Comparison of ENCODE assay signal across 10 mouse cellular contexts in genomic region chr9:107935790-107936214, GRCm38 (mm10). TPM values are rescaled to one million over a fixed set of nuclear protein-coding genes. Genes with fewer than 3 reads are reported as not detected.
DNase-seq lines count a peak whose midpoint lies in the region; ATAC-seq and TF ChIP-seq lines count a peak whose summit lies in the region.
"Had no signal": no experiment of that assay in that cellular context is flagged by ENCODE, and none has a peak within 500 bp of the region (broad histone marks: within the 10 kb centered on the region; RNA-seq: fewer than 3 reads in every experiment).

No protein-coding gene starts in this region.

- peak overlapping the region; percentile 66 for H3K4me2 ChIP-seq in lung, postnatal 0 days (replicated peaks; ENCODE audit: low read depth, low read length)
- peak overlapping the region; percentile 77 for H3K4me2 ChIP-seq in heart, postnatal 0 days (ENCODE audit: low read depth, low read length)
- peak overlapping the region; percentile 95 for H3K4me2 ChIP-seq in limb, embryonic 11.5 days (ENCODE audit: low read depth, severe bottlenecking)
- H3K4me2 ChIP-seq in neural tube, embryonic 12.5 days (replicated peaks) = peak overlapping the region; percentile 94

- TF ChIP-seq EP300 in lung, postnatal 0 days (IDR thresholded peaks at IDR 0.05) = no peak
- TF ChIP-seq EP300 in heart, postnatal 0 days (IDR thresholded peaks at IDR 0.05; ENCODE audit: low read depth) = no peak

- H3K27me3 ChIP-seq in lung, postnatal 0 days (replicated peaks; ENCODE audit: insufficient read depth, low read length) = peaks cover 6% of the 10 kb centered on the region; the same call in 1 of the 2 replicates
- peaks cover 43% of the 10 kb centered on the region for H3K27me3 ChIP-seq in heart, postnatal 0 days (ENCODE audit: control insufficient read depth, insufficient read depth, low read length)
- 0 out of 2 replicates have a peak, but pooled peaks cover 2% of the 10 kb centered on the region for H3K27me3 ChIP-seq in limb, embryonic 11.5 days (ENCODE audit: control insufficient read depth, insufficient read depth, low read length)
- H3K27me3 ChIP-seq in neural tube, embryonic 12.5 days (replicated peaks) = peaks cover 5% of the 10 kb centered on the region; the same call in 1 of the 2 replicates

- 1% methylated on average over 33 of the region's 41 CpGs for WGBS in lung, postnatal 0 days
- WGBS in heart, postnatal 0 days = 2% methylated on average over 33 of the region's 41 CpGs
- WGBS in limb, embryonic 11.5 days = under 1% methylated on average over 41 of the region's 41 CpGs
- under 1% methylated on average over 41 of the region's 41 CpGs for WGBS in neural tube, embryonic 12.5 days

- peak; percentile 15 to 28 for DNase-seq in cerebellum, adult 18-20 months
- DNase-seq in cerebellum, adult 9-10 months = no peak
- no peak for DNase-seq in lung, postnatal 0 days (ENCODE audit: low spot score)
- DNase-seq in lung, postnatal 10 days = no peak
- no peak for DNase-seq in heart, postnatal 0 days (ENCODE audit: low spot score)
- peak; percentile 74 for DNase-seq in limb, embryonic 11.5 days (ENCODE audit: low spot score)
- no peak for DNase-seq in ovary, postnatal 14 days (ENCODE audit: low spot score)

- H3K36me3 ChIP-seq in lung, postnatal 0 days (ENCODE audit: insufficient read depth, low read length) = no peaks in the 10 kb centered on the region
- no peaks in the 10 kb centered on the region for H3K36me3 ChIP-seq in heart, postnatal 0 days (replicated peaks; ENCODE audit: control insufficient read depth, insufficient read depth, low read length)
- no peaks in the 10 kb centered on the region for H3K36me3 ChIP-seq in limb, embryonic 11.5 days (ENCODE audit: control insufficient read depth, insufficient read depth, low read length)
- no peaks in the 10 kb centered on the region for H3K36me3 ChIP-seq in neural tube, embryonic 12.5 days

- H3K9ac ChIP-seq in lung, postnatal 0 days (replicated peaks; ENCODE audit: low read depth) = peak overlapping the region; percentile 16; the same call in 1 of the 2 replicates
- peak overlapping the region; percentile 40; the same call in 1 of the 2 replicates for H3K9ac ChIP-seq in heart, postnatal 0 days (replicated peaks; ENCODE audit: low read depth, low read length)
- H3K9ac ChIP-seq in limb, embryonic 11.5 days (ENCODE audit: low read length) = peak overlapping the region; percentile 61
- peak overlapping the region; percentile 60 for H3K9ac ChIP-seq in neural tube, embryonic 12.5 days

- no peaks in the 10 kb centered on the region for H3K9me3 ChIP-seq in lung, postnatal 0 days (ENCODE audit: low read length)
- H3K9me3 ChIP-seq in heart, postnatal 0 days (replicated peaks; ENCODE audit: control insufficient read depth, low read length) = no peaks in the 10 kb centered on the region
- no peaks in the 10 kb centered on the region for H3K9me3 ChIP-seq in limb, embryonic 11.5 days (ENCODE audit: control insufficient read depth, low read length)
- H3K9me3 ChIP-seq in neural tube, embryonic 12.5 days = no peaks in the 10 kb centered on the region

- no peak for ATAC-seq in lung, postnatal 0 days
- peak; percentile 34; the same call in 1 of the 2 replicates for ATAC-seq in heart, postnatal 0 days (ENCODE audit: insufficient read depth, low read depth)
- ATAC-seq in limb, embryonic 11.5 days (ENCODE audit: insufficient number of reproducible peaks, low FRiP score, low TSS enrichment, low read depth) = peak; percentile 40
- ATAC-seq in neural tube, embryonic 12.5 days (ENCODE audit: low FRiP score, low read depth) = peak; percentile 73

- H3K4me3 ChIP-seq in lung, postnatal 0 days (ENCODE audit: low read depth, low read length) = peak overlapping the region; percentile 28
- peak overlapping the region; percentile 49 for H3K4me3 ChIP-seq in heart, postnatal 0 days (ENCODE audit: low read depth, low read length)
- peak overlapping the region; percentile 53 for H3K4me3 ChIP-seq in limb, embryonic 11.5 days (ENCODE audit: low read depth, low read length)
- H3K4me3 ChIP-seq in neural tube, embryonic 12.5 days = peak overlapping the region; percentile 46

- no peak for TF ChIP-seq CTCF in lung, postnatal 0 days (IDR thresholded peaks at IDR 0.05)
- no peak for TF ChIP-seq CTCF in heart, postnatal 0 days (IDR thresholded peaks at IDR 0.05; ENCODE audit: low read depth)

- peaks cover 4% of the 10 kb centered on the region; the same call in 1 of the 2 replicates for H3K4me1 ChIP-seq in lung, postnatal 0 days (ENCODE audit: insufficient read depth, low read depth, low read length)
- H3K4me1 ChIP-seq in heart, postnatal 0 days (ENCODE audit: control insufficient read depth, insufficient read depth) = peaks cover 8% of the 10 kb centered on the region
- H3K4me1 ChIP-seq in limb, embryonic 11.5 days (ENCODE audit: control insufficient read depth, insufficient read depth, low read length) = peaks cover 8% of the 10 kb centered on the region
- peaks cover 16% of the 10 kb centered on the region for H3K4me1 ChIP-seq in neural tube, embryonic 12.5 days

- H3K27ac ChIP-seq in lung, postnatal 0 days (ENCODE audit: low read length) = no peak overlapping the region
- no peak overlapping the region for H3K27ac ChIP-seq in heart, postnatal 0 days (ENCODE audit: low read depth)
- no peak overlapping the region for H3K27ac ChIP-seq in limb, embryonic 11.5 days (replicated peaks; ENCODE audit: low read depth, low read length)
- H3K27ac ChIP-seq in neural tube, embryonic 12.5 days = no peak overlapping the region

RNA-seq across cellular contexts. Expression of gene Camkv, which starts 0.3 kb away (rescaled TPM):
- polyA plus RNA-seq in lung, postnatal 0 days (2015; fragmentation: Nextera tagmentation; extraction: Ambion mirVana) = 0.12 and 0.35 TPM in 2 replicates
- 0.15 TPM in 1 of 2 replicates, not detected in the other for total RNA-seq in heart, postnatal 0 days (2014; rRNA removed; ENCODE audit: low replicate concordance)
- polyA plus RNA-seq in heart, postnatal 0 days (2015; fragmentation: Nextera tagmentation; extraction: Ambion mirVana) = 0.03 TPM in 1 of 2 replicates, not detected in the other
- 4.4 and 4.6 TPM in 2 replicates for polyA plus RNA-seq in limb, embryonic 11.5 days (2014; fragmentation: Nextera tagmentation; extraction: Ambion mirVana)
- polyA plus RNA-seq in neural tube, embryonic 12.5 days (2016; fragmentation: Nextera tagmentation; extraction: Ambion mirVana) = 7.8 and 8.0 TPM in 2 replicates

RNA-seq across cellular contexts. Expression of gene Actl11, which starts 7.5 kb away (rescaled TPM):
- polyA plus RNA-seq in lung, postnatal 0 days (2015; fragmentation: Nextera tagmentation; extraction: Ambion mirVana) = not detected in 2 replicates
- total RNA-seq in heart, postnatal 0 days (2014; rRNA removed; ENCODE audit: low replicate concordance) = not detected in 2 replicates
- not detected in 2 replicates for polyA plus RNA-seq in heart, postnatal 0 days (2015; fragmentation: Nextera tagmentation; extraction: Ambion mirVana)
- polyA plus RNA-seq in limb, embryonic 11.5 days (2014; fragmentation: Nextera tagmentation; extraction: Ambion mirVana) = not detected in 2 replicates
- not detected in 2 replicates for polyA plus RNA-seq in neural tube, embryonic 12.5 days (2016; fragmentation: Nextera tagmentation; extraction: Ambion mirVana)
- total RNA-seq: gastrocnemius, postnatal 4 days had no signal
- polyA plus RNA-seq: C2C12 had no signal

RNA-seq across cellular contexts. Expression of gene Traip, which starts 14.1 kb away (rescaled TPM):
- polyA plus RNA-seq in lung, postnatal 0 days (2015; fragmentation: Nextera tagmentation; extraction: Ambion mirVana) = 2.2 and 2.6 TPM in 2 replicates
- 4.8 and 10.0 TPM in 2 replicates for total RNA-seq in heart, postnatal 0 days (2014; rRNA removed; ENCODE audit: low replicate concordance)
- 2.3 and 3.3 TPM in 2 replicates for polyA plus RNA-seq in heart, postnatal 0 days (2015; fragmentation: Nextera tagmentation; extraction: Ambion mirVana)
- 40.4 and 41.4 TPM in 2 replicates for polyA plus RNA-seq in limb, embryonic 11.5 days (2014; fragmentation: Nextera tagmentation; extraction: Ambion mirVana)
- 15.2 and 16.7 TPM in 2 replicates for polyA plus RNA-seq in neural tube, embryonic 12.5 days (2016; fragmentation: Nextera tagmentation; extraction: Ambion mirVana)

RNA-seq across cellular contexts. Expression of gene Mst1r, which starts 29.1 kb away (rescaled TPM):
- 3.1 and 3.5 TPM in 2 replicates for polyA plus RNA-seq in lung, postnatal 0 days (2015; fragmentation: Nextera tagmentation; extraction: Ambion mirVana)
- total RNA-seq in heart, postnatal 0 days (2014; rRNA removed; ENCODE audit: low replicate concordance) = 1.8 and 20.1 TPM in 2 replicates
- polyA plus RNA-seq in heart, postnatal 0 days (2015; fragmentation: Nextera tagmentation; extraction: Ambion mirVana) = 0.74 and 1.2 TPM in 2 replicates
- polyA plus RNA-seq in limb, embryonic 11.5 days (2014; fragmentation: Nextera tagmentation; extraction: Ambion mirVana) = 0.35 and 0.36 TPM in 2 replicates
- 1.8 and 2.2 TPM in 2 replicates for polyA plus RNA-seq in neural tube, embryonic 12.5 days (2016; fragmentation: Nextera tagmentation; extraction: Ambion mirVana)

RNA-seq across cellular contexts. Expression of gene Uba7, which starts 39.5 kb away (rescaled TPM):
- 33.2 and 33.3 TPM in 2 replicates for polyA plus RNA-seq in lung, postnatal 0 days (2015; fragmentation: Nextera tagmentation; extraction: Ambion mirVana)
- total RNA-seq in heart, postnatal 0 days (2014; rRNA removed; ENCODE audit: low replicate concordance) = 52.0 and 55.6 TPM in 2 replicates
- 16.4 and 18.0 TPM in 2 replicates for polyA plus RNA-seq in heart, postnatal 0 days (2015; fragmentation: Nextera tagmentation; extraction: Ambion mirVana)
- polyA plus RNA-seq in limb, embryonic 11.5 days (2014; fragmentation: Nextera tagmentation; extraction: Ambion mirVana) = 20.1 and 23.4 TPM in 2 replicates
- polyA plus RNA-seq in neural tube, embryonic 12.5 days (2016; fragmentation: Nextera tagmentation; extraction: Ambion mirVana) = 11.7 and 12.2 TPM in 2 replicates

Comparison
In these comparisons a context has a peak if more than half of its experiments do, and no peak if none do; other contexts are left out.
1. DNase-seq: peak in cerebellum, adult 18-20 months (2 of 2) and limb, embryonic 11.5 days (single experiment); none in cerebellum, adult 9-10 months (single experiment), lung, postnatal 0 days (single experiment), lung, postnatal 10 days (single experiment), heart, postnatal 0 days (single experiment) and ovary, postnatal 14 days (single experiment).
2. Peak in every context shown above with its lines, with median percentiles within 50 percentile points of each other: H3K4me2 ChIP-seq, H3K4me3 ChIP-seq and H3K9ac ChIP-seq.